Mouse (Mus musculus): ENCODE results near the gene Glp2r.

Glp2r gene

DNA sequence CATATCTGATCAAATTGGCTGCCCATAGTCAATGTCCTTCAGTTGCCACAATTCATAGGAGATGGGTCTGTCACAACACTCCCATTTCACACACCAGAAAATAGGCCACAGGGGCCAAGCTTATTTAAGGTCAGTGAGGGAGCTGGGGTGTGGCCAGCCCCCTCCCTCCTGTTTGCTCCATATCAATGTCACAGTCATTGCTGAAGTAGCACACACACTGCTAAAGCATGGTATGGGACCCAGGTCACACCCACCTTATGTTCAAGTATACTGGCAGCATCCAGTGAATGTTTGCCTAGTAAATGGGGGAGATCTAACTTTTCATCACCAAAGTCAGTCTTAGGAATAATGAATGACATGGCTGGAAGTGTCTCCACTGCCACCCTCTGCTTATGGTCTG is 42.2 kb downstream of the Glp2r start:
- no peak for DNase-seq (ENCODE audit: low spot score in 2 of 2)

DNA sequence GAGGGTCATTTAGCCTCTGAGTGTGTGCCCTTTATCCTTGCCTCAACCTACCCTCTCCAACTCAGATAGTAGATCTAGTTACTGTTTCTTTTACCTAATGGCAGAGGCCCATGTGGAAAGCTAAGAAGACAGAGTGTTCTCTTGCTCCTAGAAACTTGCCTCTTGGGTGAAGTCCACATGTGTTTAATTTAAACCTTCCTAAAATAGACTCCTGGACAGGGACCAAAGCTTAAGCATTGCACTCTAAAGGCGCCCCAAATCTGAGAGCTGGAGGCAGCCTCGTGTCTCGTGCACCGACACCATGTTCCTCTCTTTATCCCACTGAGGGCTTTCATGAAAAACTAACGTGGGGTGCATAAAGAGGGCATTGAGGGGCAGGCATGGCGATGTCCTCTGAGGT is 43.9 kb downstream of the Glp2r start:
- DNase-seq (ENCODE audit: low spot score in 2 of 2), result no peak

DNA sequence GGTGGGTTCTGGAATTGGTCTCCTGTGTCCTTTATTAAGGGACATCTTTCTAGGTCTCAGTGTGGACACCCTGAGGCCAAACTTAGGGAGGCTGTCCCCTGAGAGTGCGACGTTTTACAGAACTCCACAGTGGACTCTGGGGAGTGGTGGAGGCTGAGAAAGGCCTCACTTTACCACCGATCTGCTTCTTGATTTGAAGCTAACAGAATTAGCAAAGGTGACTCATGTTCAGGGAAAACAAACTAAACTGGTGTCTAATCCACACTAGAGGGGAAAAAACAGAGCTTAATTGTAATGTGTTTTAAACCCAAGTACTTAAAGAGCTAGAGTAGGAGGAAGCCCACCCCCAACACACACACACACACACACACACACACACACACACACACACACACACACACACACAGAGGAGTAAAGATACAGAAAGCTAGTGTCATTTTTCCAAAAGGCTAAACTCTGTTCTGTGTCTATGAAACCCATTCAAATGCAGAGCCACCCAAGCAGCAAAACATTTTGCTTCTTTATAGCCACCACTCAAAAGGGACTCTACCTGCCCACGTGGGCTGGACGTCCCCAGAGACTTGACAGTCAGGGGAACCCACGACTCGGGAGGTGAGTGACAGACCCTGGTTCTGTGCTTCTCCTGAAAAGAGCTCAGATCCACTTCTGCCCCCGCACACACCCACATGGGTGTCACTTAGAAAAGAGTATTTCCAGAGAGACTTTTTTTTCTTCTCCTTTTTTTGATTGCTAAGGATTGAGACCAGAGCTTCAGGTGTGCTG is 47.5 kb downstream of the Glp2r start:
- no peak for DNase-seq (ENCODE audit: low spot score in 2 of 2)

DNA sequence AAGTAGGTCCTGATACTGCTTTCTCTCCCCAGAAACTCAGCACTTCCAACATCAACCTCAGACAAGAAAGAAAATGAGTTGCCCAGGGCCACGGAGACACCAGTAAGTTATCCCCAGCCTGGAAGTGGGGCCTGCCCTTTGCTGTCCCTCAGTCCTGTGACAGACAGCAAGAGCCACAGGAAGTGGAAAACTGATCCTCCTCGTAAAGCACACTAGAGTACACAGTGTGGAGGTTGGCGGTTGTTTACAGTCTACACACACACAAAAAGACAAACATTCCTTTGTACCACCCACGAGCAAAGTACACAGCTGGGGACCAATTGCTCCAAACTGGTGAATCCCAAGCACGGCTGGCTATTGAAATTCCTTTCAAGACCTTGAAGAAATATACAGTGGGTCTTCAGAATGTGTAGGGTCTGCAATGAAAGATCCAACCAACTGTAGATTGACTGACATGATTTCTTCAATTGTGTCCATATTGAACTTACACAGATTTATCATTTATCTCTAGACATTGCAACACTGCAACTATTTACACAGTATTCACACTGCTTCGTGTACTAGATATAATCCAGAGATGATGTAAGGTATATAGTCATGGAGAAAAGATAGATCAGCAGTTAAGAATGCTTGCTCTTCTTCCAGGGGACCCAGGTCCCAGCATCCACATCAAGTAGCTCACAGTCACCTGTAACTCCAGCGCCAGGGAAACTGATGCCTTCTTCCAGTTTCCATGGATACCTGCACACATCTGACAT is 48.4 kb downstream of the Glp2r start:
- no peak for DNase-seq (ENCODE audit: low spot score in 2 of 2)

DNA sequence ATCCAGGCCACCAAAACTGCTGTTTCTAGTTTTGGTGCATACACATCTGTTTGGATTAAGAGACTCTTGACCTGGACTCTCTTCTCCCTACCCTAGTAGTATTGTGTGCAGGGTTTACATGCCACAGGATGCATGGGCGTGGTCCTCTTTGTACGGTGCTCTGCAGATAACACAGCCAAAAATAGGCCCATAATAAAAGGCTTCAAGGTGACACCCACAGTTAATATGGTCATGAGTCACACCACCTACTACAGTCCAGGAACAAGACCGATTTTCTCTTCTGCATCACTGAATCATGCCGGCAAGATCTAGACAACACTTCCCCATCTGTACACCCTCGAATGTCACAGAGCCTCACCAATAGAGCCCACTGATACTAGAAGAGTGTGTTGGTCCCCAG is 49.5 kb downstream of the Glp2r start:
- DNase-seq (ENCODE audit: low spot score in 2 of 2), result no peak

DNA sequence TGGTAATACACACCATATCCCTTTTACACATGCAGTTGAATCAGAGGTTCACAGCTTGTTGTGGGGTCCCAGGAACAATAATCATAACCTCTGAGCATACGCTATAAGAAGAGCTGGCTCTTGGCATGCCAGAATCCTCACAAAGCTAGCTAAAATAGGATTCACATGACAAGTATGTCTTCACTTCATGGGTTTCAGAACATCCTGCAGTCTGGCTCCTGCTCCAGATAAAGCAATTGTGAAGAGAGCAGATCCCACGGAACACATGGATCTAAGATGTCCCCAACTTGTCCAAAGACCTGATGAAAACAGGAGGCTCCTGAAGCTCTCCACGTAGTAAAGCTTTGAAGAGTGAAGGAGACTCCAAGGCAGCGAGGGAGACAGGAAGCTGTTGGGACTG is 55.6 kb downstream of the Glp2r start:
- DNase-seq (ENCODE audit: low spot score in 2 of 2), result no peak

DNA sequence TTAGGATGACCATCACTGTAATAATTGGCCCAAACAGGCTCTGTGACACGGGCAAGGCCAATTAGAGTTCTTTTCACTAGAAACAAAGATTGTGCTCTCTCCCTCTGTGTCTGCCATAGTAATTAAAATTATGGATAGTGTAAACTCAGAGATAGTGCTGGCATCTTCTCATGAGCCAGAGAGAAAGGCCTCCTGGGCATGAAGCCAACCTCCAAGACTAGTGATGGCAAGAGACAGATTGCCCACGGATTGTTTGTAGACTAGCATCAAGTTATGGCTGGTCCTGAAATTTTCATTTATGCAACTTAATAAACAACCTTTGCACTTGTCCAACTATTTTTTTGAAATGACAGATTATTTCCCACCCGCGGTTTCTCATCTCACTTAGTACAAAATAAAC is 58.0 kb downstream of the Glp2r start:
- no peak for DNase-seq (ENCODE audit: low spot score in 2 of 2)

DNA sequence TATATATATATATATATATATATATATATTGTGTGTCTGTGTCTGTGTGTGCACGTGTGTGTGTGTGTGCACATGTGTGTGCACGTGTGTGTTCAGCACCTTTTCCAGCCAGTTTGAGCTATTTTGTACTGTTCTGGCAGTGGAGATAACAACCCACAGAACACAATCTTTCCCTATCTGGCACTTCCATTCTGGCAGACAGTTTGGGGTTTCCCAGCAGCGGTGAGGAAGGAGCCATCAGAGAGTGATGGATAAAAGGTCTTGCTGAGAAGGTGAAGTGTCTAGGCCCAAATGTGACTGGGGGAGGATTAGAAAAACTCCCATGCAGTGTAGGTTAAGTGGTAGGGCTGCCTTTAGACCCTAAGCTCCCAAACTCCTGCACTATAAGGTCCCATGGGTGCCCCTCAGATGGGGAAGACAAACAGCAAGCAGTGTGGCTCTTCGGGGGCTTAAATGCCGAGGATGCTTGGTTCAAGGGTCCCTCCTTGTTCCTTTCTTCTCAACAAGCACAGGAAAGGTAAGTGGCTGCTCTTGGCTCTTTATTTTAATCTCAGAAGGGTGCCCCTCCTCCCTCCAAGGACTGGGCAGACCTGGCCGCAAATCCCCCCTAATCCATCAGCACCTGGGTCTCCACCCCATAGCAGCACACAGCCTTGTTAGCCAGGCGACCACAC is 76.1 kb downstream of the Glp2r start, which contains the start of gene Rcvrn:
Gene Rcvrn, plus strand, starts transcription at position 624 of the 674 bp plus-strand sequence.
- no peak for DNase-seq (ENCODE audit: low spot score in 2 of 2)

DNA sequence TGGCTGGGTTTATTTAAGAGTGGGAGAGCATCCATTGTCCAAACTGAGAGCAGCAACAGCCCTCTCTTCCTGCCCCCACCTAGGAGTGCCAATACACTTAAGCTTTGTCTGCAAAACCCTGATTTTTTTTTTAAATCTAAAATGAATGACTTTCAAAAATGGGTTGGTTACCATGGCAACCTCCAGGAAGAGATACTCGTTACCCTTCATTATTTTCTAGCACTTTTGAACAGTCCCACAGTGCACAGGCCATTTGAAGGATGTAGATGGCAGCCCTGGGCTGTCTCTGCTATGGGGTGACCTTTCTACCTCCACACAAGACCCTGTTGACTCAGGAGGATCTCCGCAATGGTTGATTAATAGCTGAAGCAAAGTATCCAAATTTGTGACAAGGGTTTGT is 84.8 kb downstream of the Glp2r start:
- no peak for DNase-seq (ENCODE audit: low spot score in 2 of 2)

DNA sequence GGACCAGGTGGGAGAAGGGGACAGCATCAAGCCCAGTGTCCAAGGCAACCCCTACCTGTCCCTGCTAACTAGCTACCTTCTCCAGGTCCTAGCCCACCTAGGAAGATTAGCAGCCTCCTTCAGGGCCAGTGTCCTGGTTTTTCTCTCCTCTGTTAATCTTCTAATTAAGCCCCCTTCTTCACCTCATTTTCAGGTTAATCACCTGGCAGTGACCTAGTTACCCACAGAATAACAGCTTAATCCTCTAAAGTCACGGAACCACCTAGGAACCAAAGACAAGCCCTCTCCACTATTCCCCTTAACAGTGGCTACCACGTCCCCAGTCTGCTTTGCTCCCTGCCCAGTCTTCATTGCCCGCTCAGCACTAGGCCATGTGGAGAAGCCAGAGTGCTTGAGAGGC is 89.1 kb downstream of the Glp2r start:
- no peak for DNase-seq (ENCODE audit: low spot score in 2 of 2)

DNA sequence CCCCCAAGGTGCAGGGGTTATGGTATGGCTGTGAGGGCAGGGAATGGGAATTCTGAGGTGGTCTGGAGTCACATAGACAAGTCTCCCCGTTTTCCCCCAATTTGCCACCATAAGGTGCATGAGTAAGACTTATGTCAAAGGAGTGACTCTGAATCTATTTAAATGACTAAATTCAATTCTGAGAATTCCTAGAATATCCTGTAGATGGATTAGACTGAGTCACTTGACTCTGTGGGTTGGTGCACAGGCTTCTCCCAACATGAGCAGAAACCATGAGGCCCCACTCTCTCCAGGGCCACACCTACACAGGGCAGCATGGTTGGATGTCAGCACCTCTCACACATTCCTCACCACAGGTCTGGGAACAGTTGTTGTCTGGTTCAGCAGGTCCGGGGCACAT is 91.0 kb downstream of the Glp2r start:
- no peak for DNase-seq (ENCODE audit: low spot score in 2 of 2)

DNA sequence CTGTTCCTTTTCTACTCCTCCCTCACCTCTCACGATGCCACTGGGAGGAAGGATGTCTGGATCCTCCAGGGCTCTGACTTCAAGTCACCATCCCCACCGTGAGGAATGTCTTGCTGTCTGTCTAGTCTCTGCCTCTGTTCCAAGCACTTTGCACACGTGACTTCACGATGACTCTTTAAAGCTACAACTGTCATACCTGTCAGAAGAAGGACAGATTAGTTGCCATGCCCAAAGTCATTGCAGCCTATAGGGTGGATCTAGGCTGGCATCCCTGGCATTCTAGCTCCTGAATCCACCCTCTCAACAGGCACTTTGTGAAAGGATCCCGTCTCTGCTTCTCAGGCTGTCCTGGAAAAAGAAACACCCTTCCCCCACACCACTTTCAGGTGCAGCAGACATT is 91.7 kb downstream of the Glp2r start:
- no peak for DNase-seq (ENCODE audit: low spot score in 2 of 2)

DNA sequence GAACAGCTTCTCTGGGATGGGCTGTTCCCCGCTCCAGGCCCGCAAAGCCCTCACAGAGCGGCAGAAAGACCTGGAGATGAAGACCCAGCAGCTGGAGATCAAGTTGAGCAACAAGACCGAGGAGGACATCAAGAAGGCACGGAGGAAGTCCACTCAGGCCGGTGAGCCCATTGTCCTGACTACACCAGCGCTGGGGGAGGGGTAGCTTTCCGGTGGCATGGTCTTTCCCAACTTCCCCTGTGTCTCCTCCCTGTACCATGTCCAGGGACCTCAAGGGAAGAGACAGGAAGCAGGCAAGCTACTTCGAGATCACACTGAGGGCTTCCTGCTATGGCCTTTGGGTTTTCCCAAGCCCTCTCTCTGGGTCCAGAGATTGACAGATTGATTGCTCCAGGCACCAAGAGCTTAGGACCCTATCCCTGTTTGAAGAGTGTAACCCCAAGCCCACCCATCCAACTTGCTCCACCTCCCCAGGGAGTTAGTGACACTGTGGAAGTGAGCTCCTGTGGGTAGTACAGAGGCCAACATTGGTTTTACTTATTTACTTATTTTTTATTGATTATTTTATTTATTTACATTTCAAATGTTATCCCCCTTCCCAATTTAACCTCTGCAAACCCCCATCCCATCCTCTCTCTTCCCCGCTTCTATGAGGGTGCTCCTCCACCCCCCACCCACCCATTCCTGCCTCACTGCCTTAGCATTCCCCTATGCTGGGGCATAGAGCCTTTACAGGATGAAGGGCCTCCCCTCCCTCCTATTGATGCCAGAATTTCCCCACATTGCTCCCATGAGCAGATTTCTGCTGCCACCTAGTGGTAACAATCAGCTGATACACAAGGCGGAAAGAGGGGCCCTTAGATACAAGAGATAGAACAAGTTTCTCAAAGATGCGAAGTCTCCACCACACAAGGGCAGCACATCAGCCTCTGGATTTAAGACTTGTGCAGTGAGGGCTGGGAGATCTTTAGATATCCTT is 95.1 kb downstream of the Glp2r start:
- DNase-seq (ENCODE audit: low spot score in 2 of 2), result peak; percentile 10 to 44

DNA sequence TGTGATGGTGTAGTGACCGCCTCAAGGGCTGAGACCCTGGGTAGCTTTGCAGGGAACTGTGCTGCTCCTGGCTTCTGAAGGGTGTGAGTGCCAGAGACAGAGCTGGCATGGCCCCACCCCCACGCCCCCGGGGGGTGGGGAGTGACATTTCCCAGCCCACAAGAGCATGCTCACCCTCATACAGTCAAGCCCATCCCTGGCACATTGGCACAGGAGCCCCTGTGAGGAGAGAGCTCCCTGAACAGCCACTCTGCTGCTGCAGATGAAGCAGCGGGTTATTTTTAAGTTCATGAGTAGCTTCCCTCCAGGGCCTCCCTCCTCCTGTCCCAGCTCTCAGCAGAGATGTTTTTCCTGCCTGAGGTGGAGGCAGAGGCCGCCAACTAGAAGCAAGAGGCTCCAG is 98.8 kb downstream of the Glp2r start:
- no peak for DNase-seq (ENCODE audit: low spot score in 2 of 2)

DNA sequence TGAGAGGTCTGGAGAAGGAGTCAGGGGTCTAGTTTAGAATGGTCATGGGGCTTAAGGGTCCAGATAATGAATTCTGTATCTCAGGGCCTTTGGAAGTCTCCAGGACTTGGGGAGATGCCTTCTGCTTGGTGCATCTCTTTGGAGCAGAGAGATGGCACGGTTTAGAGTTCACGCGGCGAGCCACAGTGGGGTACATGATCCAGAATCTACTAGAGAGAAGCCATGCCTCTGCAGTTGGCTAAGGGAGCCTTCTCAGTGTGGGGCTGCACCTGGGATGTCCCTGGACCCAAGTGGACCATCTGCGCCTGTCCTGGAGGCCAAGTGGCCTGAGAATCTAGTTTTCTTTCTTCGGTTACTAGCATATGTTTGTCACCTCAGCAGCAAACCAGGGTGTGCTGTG is 100.9 kb downstream of the Glp2r start:
- DNase-seq (ENCODE audit: low spot score in 2 of 2), result no peak

DNA sequence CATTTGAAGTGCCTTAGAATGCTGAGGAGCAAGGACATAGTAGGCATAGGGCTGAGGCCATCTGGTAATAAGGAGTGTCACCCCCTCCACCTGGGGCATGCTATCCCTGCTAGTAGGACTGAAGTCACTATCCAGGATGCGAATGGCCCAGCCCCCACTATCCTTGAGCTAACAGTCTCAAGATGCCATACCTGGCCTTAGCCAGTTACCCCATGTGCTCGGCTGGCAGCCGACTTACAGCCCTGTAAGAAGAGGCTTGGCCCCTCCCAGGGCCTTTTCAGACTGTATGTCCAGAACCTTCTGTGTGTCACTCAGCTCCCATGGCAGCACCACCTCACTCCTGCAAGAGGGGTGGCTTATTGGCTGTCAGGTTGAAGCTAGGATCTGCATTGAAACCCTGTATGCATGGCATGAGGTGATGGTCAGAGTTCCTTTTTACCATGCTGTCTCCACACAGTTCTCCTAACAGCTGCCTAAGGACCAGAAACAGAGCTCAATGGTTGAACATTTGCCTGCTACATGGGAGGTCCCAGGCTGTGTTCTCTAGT is 102.4 kb downstream of the Glp2r start:
- DNase-seq (ENCODE audit: low spot score in 2 of 2), result no peak

DNA sequence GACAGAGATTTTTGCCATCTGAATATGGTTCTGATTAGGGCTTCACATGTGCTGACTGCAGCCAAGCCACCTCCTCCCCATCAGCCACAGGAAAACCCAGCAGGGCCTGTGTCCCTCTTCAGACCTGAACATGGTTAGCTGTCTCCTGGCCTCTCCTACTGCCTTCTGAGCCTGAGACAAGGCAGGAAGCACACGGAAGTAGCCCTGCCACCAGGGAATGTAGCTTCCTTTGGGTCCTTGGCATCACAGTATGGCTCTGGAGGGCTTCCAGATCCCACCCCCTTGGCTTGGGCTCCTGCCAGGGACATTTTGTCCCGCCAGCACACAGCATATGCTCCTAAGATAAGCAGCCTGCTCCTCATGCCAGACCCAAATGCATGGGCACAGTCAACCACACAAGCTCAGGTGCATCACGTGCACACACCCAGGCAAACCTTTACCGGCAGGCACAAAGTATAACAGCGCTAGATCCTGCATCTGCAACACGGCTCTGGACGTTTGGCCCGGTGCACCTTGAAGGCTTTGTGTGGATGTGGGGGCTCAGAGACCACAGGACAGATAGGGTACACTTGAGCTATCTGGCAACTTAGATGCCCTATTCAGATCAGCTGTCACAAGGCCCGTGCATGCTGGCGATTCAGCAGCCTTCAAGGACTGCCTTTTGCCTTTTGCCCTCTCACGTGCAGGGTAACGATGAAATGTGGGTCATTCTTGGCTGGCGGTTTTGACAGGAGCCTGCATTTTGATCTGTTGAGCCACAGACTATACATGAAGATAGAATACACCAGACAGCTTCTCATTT is 103.2 kb downstream of the Glp2r start:
- DNase-seq (ENCODE audit: low spot score in 2 of 2), result no peak

DNA sequence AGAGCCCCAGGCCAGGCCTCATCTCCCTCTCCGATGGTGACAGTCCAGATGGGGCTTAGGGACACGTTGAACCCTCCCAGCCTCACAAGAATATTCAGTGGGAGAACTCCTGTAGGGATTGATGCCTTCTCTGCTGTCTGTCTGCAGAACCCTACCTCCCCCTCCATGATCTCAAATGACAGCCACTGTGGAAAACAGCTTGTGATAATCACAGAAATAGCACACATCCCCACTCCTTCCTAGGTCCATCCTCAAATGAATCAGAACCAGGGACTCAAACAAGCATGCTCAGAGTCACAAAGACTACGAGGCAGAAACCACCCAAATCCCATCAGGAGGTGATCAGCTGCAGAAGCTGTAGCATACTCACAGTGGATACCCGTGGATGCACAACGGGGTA is 104.8 kb downstream of the Glp2r start:
- DNase-seq (ENCODE audit: low spot score in 2 of 2), result no peak

DNA sequence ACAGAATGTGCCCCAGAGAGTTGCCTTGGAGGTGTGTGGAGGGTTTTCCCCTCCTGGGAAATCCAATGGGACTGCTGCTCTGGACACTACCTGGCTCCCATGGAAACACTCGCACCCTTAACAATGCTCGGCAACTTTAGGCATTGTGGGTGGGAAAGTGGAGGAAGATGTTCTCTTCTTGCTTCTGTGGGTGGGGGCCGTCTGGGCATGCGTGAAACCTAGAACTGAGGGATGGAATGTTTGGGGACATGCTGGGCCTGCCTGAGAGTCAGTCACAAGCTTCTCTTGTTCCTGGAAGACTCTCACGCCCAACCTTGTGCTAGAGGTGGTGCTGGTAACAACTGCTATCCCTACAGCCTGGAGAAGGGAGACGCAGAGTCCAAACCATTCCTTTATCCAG is 106.0 kb downstream of the Glp2r start:
- no peak for DNase-seq (ENCODE audit: low spot score in 2 of 2)

DNA sequence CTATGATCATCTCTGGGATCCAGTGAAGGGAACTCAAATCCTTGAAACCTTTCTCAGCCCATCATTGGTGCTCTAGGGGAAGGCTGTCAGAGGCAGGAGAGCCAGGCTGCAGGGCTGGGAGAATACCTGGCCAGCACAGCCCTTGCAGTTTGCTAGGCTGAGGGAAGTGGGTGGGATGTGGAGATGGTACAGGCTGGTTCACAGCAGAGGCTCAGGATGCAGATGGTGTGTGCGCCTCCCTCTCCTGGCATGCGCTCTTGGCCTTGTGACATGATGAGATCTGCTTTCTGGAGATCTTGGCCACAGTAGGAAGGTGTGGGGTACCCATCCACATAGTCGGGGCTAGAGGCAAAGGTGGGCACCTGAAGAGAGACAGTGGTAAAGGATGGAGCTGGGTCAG is 106.7 kb downstream of the Glp2r start:
- no peak for DNase-seq (ENCODE audit: low spot score in 2 of 2)
